Mouse (Mus musculus) kidney, adult 9 months (tissue): ENCODE data around the gene Nkiras1.
A peak's percentile ranks its signal among the peaks of the same experiment; 100 is the strongest.
"Not testable (repeated sequence)": the region's sequence is repeated elsewhere in the genome, so short reads cannot be mapped to it uniquely, and the experiment has no call there.

Experiments
- DNase-seq: peaks from one replicate; pipeline ENCODE4 v3.0.0; 2022

The Nkiras1 gene

GRCm38 (mm10) chr14:18270529-18271441 lies at the start of gene Nkiras1, which contains the start of gene Rpl15:
Gene Nkiras1 (plus strand): TSS chr14:18271136.
Gene Rpl15 (minus strand): TSS chr14:18271391.
- DNase-seq = peak; percentile 99

GRCm38 (mm10) chr14:18221977-18222376 lies 49.0 kb upstream of the Nkiras1 start:
- no peak for DNase-seq

- DNase-seq = not testable (repeated sequence)
Observed at GRCm38 (mm10) chr14:18225431-18225830, 45.5 kb upstream of the Nkiras1 start.

- DNase-seq = peak; percentile 71
Observed at GRCm38 (mm10) chr14:18226181-18226580, 44.8 kb upstream of the Nkiras1 start.

- peak; percentile 64 for DNase-seq
Observed at GRCm38 (mm10) chr14:18229751-18230150, 41.2 kb upstream of the Nkiras1 start.

GRCm38 (mm10) chr14:18231866-18232265 lies 39.1 kb upstream of the Nkiras1 start:
- peak; percentile 45 for DNase-seq

- no peak for DNase-seq
Observed at GRCm38 (mm10) chr14:18233076-18233475, 37.9 kb upstream of the Nkiras1 start.

GRCm38 (mm10) chr14:18233981-18234960 lies 36.7 kb upstream of the Nkiras1 start:
- no peak for DNase-seq

- DNase-seq = not testable (repeated sequence)
Observed at GRCm38 (mm10) chr14:18236496-18237235, 34.3 kb upstream of the Nkiras1 start.

GRCm38 (mm10) chr14:18237381-18237780 lies 33.6 kb upstream of the Nkiras1 start:
- no peak for DNase-seq

GRCm38 (mm10) chr14:18238131-18238749 lies 32.7 kb upstream of the Nkiras1 start:
- peak; percentile 99 for DNase-seq

GRCm38 (mm10) chr14:18238750-18239731 lies 31.9 kb upstream of the Nkiras1 start, which contains the start of gene Nr1d2:
Gene Nr1d2 (minus strand): TSS chr14:18239127.
- DNase-seq = peak; percentile 100

GRCm38 (mm10) chr14:18240132-18240531 lies 30.8 kb upstream of the Nkiras1 start:
- DNase-seq = no peak

GRCm38 (mm10) chr14:18241786-18242185 lies 29.1 kb upstream of the Nkiras1 start:
- no peak for DNase-seq

GRCm38 (mm10) chr14:18242638-18243130 lies 28.3 kb upstream of the Nkiras1 start:
- DNase-seq = no peak

- DNase-seq = no peak
Observed at GRCm38 (mm10) chr14:18261203-18261602, 9.7 kb upstream of the Nkiras1 start.

GRCm38 (mm10) chr14:18263427-18263826 lies 7.5 kb upstream of the Nkiras1 start:
- DNase-seq = peak; percentile 28

- not testable (repeated sequence) for DNase-seq
Observed at GRCm38 (mm10) chr14:18269947-18270528, 898 bp upstream of the Nkiras1 start.

GRCm38 (mm10) chr14:18271666-18272065 lies 730 bp downstream of the Nkiras1 start:
- no peak for DNase-seq

GRCm38 (mm10) chr14:18274526-18274925 lies 3.6 kb downstream of the Nkiras1 start:
- no peak for DNase-seq
